Mouse (Mus musculus) limb, embryonic 10.5 days (tissue): ENCODE results near the gene Arhgef11. TPM values are rescaled to one million over a fixed set of nuclear protein-coding genes. Genes with fewer than 3 reads are reported as not detected.
A peak's percentile ranks its signal among the peaks of the same experiment; 100 is the strongest.

Source experiments
- DNase-seq: peaks from one replicate; pipeline ENCODE4 v3.0.0-alpha.2; 2017; ENCODE audit warnings: low spot score
- H3K27ac ChIP-seq: fragments of 300-500 bp; sonication (generic); 2 replicates; pipeline ENCODE4 v1.5.1; 2016; ENCODE audit warnings: mild to moderate bottlenecking
- H3K27me3 ChIP-seq: fragments of 300-500 bp; sonication (generic); 2 replicates; pipeline ENCODE4 v1.6.1; 2016; ENCODE audit warnings: low read depth, mild to moderate bottlenecking; ENCODE audit not compliant: poor library complexity, severe bottlenecking
- H3K36me3 ChIP-seq: fragments of 300-500 bp; sonication (generic); 2 replicates; pipeline ENCODE4 v1.6.1; 2016; ENCODE audit warnings: mild to moderate bottlenecking, moderate library complexity
- H3K4me1 ChIP-seq: fragments of 300-500 bp; sonication (generic); 2 replicates; pipeline ENCODE4 v1.6.1; 2016
- H3K4me3 ChIP-seq: fragments of 300-500 bp; sonication (generic); 2 replicates; pipeline ENCODE4 v1.5.1; 2016; ENCODE audit warnings: mild to moderate bottlenecking, moderate library complexity
- H3K9me3 ChIP-seq: fragments of 300-500 bp; sonication (generic); replicated peaks from 2 replicates; pipeline ENCODE4 v1.6.1; 2016; ENCODE audit warnings: mild to moderate bottlenecking
- WGBS: fragments of 180-500 bp; shearing (Covaris S2); methylation state at CpG from one replicate; pipeline ENCODE4 v1.1.7; 2016; 5-methylcytosine and 5-hydroxymethylcytosine counted together
- polyA plus RNA-seq: library from polyadenylated mRNA; unstranded; fragments of >200 nt; fragmentation: Nextera tagmentation; extraction: Ambion mirVana; gene quantifications from 2 replicates; pipeline ENCODE4 v1.2.1, GENCODE M21; 2016

Gene Arhgef11
- polyA plus RNA-seq, 1 experiment from 2014 or later = 19.5 TPM

- 81% methylated on average over 3 of the region's 3 CpGs for WGBS
- peaks cover 79% of the 10 kb centered on the region for H3K4me1 ChIP-seq
- no peak for DNase-seq
- H3K4me3 ChIP-seq = 0 out of 2 replicates have a peak overlapping the region, but pooled peaks have one; percentile 16
- H3K36me3 ChIP-seq = no peaks in the 10 kb centered on the region
- H3K27me3 ChIP-seq = peaks cover 23% of the 10 kb centered on the region
- no peaks in the 10 kb centered on the region for H3K9me3 ChIP-seq
- H3K27ac ChIP-seq = peak overlapping the region; percentile 87
Measured at GRCm38 (mm10) chr3:87766284-87766667, 148.9 kb downstream of the Arhgef11 start.

DNA sequence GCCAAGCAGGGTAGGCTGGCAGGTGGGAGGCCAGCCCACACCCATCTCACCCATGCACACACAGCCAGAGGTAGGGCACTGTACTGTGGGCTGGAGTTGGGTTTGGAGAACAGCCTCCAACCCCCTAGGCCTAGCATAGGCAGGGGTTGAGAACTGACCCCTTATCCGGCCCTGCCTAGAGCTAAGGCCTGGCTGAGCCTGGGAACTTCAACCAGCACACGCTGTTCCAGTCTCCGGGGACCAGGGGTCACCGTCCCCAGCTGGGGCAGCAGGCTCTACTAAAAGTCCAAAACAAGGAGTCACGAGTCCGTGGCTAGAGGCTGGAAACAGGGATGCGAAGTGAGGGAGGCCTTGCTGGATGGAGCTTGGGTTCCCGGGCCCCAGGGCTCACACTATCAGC is 150.4 kb downstream of the Arhgef11 start:
- Histone ChIP-seq H3K4me1 (peaks cover 65% of the 10 kb centered on the region), H3K27ac (peak overlapping the region; percentile 83), H3K4me3 (peak overlapping the region; percentile 58), H3K9me3 (no peaks in the 10 kb centered on the region), H3K27me3 (peaks cover 38% of the 10 kb centered on the region), H3K36me3 (no peaks in the 10 kb centered on the region)
- DNase-seq = no peak
- 78% methylated on average over 8 of the region's 8 CpGs for WGBS

DNA sequence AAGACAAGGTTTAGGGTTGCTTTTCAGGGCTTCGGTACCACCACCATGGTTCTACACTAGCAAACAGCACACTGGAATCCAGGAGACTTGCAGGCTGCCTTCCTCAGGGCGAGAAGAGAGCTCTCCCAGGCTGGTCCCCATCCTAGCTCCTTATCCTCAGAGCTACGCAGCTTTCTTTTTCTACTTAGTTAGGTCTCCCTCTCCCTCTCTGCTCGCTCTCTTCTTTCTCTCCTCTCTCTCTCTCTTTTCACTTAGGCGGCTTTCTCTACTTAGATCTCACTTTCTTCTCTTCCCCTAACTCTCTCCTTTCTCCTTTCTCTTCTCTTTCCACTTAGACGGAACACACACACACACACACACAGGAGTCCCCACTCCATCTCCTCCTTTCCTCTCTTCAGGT is 151.1 kb downstream of the Arhgef11 start:
- DNase-seq = no peak
- H3K4me1 ChIP-seq = peaks cover 58% of the 10 kb centered on the region
- H3K27me3 ChIP-seq = peaks cover 42% of the 10 kb centered on the region
- peak overlapping the region; percentile 58 for H3K4me3 ChIP-seq
- WGBS = 54% methylated on average over 6 of the region's 6 CpGs
- H3K27ac ChIP-seq = peak overlapping the region; percentile 83
- H3K36me3 ChIP-seq = no peaks in the 10 kb centered on the region
- no peaks in the 10 kb centered on the region for H3K9me3 ChIP-seq

DNA sequence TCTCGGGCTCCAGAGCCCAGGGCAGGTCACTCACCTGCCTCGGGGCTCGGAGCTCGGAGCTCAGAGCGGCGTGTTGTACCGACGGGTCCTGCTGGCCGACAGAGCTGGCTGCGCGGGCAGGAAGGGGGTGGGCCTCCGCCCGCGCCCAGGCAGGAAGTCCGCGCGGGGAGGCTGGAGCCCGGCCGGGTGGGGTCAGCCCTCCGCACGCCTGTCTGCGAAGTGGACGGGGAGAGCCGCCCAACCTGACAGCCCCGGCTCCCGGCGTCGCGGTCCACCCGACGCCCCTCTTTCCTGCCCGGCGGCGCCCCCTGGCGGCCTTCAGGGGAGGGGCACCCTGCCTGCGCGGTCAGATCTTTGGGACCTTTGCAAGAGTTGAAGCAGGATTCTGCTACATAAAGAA is 151.5 kb downstream of the Arhgef11 start:
- WGBS = 1% methylated on average over 37 of the region's 37 CpGs
- DNase-seq = peak; percentile 92

DNA sequence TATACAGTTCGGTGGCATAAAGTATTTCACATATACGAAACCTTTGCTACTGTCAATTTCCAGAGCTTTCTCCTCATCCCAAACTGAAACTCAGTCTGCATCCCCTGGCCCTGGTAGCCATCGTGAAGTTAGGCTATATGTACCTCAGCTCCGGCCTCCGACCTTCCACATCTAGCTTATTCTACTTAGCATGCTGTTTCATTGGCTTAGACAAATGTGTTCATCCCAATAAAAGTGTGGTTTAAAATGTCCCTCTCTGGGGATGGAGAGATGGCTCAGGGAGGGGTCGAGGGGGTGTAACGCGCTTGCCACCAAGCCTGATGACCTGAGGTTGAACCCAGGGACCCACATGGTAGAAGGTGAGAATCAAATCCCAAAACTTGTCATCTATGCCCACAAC is 152.1 kb downstream of the Arhgef11 start:
- H3K27me3 ChIP-seq = peaks cover 52% of the 10 kb centered on the region
- DNase-seq = no peak
- no peaks in the 10 kb centered on the region for H3K9me3 ChIP-seq
- H3K4me1 ChIP-seq = peaks cover 47% of the 10 kb centered on the region
- 79% methylated on average over 8 of the region's 8 CpGs for WGBS
- H3K4me3 ChIP-seq = no peak overlapping the region
- no peaks in the 10 kb centered on the region for H3K36me3 ChIP-seq
- H3K27ac ChIP-seq = no peak overlapping the region

More for the DNA sequence above, 151.5 kb downstream of the Arhgef11 start:
- peak overlapping the region; percentile 83 for H3K27ac ChIP-seq
- peaks cover 46% of the 10 kb centered on the region for H3K27me3 ChIP-seq
- no peaks in the 10 kb centered on the region for H3K36me3 ChIP-seq
- H3K4me3 ChIP-seq = peak overlapping the region; percentile 58
- H3K9me3 ChIP-seq = no peaks in the 10 kb centered on the region
- H3K4me1 ChIP-seq = peaks cover 54% of the 10 kb centered on the region

- H3K27me3 ChIP-seq = peaks cover 59% of the 10 kb centered on the region
- no peaks in the 10 kb centered on the region for H3K36me3 ChIP-seq
- H3K27ac ChIP-seq = no peak overlapping the region
- H3K4me3 ChIP-seq = no peak overlapping the region
- WGBS = 0% methylated on average over 4 of the region's 4 CpGs
- peak; percentile 66 for DNase-seq
- H3K4me1 ChIP-seq = peaks cover 39% of the 10 kb centered on the region
- H3K9me3 ChIP-seq = no peaks in the 10 kb centered on the region
Measured at GRCm38 (mm10) chr3:87770280-87770679, 152.9 kb downstream of the Arhgef11 start.

- Histone ChIP-seq H3K9me3 (no peaks in the 10 kb centered on the region), H3K36me3 (no peaks in the 10 kb centered on the region), H3K27ac (no peak overlapping the region), H3K4me1 (peaks cover 32% of the 10 kb centered on the region), H3K4me3 (no peak overlapping the region), H3K27me3 (peaks cover 67% of the 10 kb centered on the region)
- 60% methylated on average over 6 of the region's 6 CpGs for WGBS
- no peak for DNase-seq
Measured at GRCm38 (mm10) chr3:87771088-87771487, 153.7 kb downstream of the Arhgef11 start.

- Histone ChIP-seq H3K27me3 (peaks cover 77% of the 10 kb centered on the region), H3K9me3 (no peaks in the 10 kb centered on the region), H3K4me3 (no peak overlapping the region), H3K36me3 (no peaks in the 10 kb centered on the region), H3K27ac (no peak overlapping the region), H3K4me1 (peaks cover 22% of the 10 kb centered on the region)
- DNase-seq = no peak
- WGBS = 61% methylated on average over 23 of the region's 23 CpGs
Measured at GRCm38 (mm10) chr3:87778283-87778682, 160.9 kb downstream of the Arhgef11 start.

GRCm38 (mm10) chr3:87779086-87779485 is 161.7 kb downstream of the Arhgef11 start:
- 69% methylated on average over 2 of the region's 2 CpGs for WGBS
- H3K27me3 ChIP-seq = peaks cover 71% of the 10 kb centered on the region
- no peak overlapping the region for H3K27ac ChIP-seq
- H3K36me3 ChIP-seq = no peaks in the 10 kb centered on the region
- H3K4me1 ChIP-seq = peaks cover 22% of the 10 kb centered on the region
- no peaks in the 10 kb centered on the region for H3K9me3 ChIP-seq
- no peak overlapping the region for H3K4me3 ChIP-seq
- no peak for DNase-seq

DNA sequence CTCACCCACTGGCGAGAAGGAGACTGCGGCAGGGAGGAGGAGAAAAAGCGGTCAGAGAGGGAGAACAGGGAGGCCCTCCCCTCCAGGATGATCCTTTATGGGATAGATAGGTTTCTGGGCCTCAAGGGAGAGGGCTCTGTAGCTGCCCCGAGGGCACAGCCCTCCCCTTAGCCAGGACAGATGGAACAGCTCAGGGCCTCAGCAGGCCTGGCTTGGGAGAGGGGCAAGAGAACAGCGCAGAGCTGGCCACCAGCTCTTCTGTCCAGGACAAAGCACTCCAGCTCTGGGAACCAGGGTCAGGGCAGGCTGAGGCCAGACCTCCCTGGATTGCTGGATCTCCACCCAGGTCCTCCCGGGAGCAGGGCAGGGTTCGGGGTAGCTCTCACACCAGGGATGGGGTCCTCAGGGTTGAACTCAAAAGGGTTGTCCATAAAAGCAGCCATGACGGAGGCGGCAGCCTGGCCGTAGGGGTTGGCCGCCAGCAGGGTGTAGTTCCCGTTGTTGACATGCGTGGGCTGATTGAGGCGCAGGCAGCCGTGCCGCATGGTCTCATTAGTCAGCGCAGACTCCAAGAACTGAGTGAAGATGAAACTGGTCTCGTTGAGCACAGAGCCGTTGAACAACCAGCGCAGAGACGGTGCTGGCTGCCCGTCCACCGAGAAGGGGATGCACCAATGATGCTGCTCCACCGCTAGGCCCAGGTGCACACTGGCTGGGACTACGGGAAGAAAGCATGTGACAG is 166.1 kb downstream of the Arhgef11 start:
- H3K9me3 ChIP-seq = no peaks in the 10 kb centered on the region
- H3K27me3 ChIP-seq = peaks cover 33% of the 10 kb centered on the region
- no peak for DNase-seq
- H3K36me3 ChIP-seq = no peaks in the 10 kb centered on the region
- no peak overlapping the region for H3K4me3 ChIP-seq
- H3K4me1 ChIP-seq = peaks cover 9% of the 10 kb centered on the region
- H3K27ac ChIP-seq = 0 out of 2 replicates have a peak overlapping the region, but pooled peaks have one; percentile 37
- 88% methylated on average over 25 of the region's 25 CpGs for WGBS

DNA sequence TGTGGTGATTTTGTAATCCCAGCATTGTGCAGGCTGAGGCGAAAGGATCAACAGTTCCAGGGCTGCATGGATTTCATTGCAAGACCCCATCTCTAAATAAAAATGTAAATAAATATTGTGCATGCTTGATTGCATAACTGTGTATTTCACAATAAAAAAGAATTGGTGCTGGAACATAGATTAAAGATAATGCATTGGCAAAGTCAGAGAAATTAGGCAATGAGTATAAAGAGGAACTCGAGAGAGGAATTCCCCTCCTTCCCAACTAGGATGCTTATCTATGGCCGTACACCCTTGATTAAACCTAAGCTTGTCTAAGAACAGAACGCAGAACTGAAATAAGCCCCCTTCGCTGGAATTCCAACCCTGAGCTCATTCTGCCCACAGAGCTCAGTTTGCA is 167.8 kb downstream of the Arhgef11 start:
- no peak overlapping the region for H3K27ac ChIP-seq
- 89% methylated on average over 5 of the region's 5 CpGs for WGBS

DNA sequence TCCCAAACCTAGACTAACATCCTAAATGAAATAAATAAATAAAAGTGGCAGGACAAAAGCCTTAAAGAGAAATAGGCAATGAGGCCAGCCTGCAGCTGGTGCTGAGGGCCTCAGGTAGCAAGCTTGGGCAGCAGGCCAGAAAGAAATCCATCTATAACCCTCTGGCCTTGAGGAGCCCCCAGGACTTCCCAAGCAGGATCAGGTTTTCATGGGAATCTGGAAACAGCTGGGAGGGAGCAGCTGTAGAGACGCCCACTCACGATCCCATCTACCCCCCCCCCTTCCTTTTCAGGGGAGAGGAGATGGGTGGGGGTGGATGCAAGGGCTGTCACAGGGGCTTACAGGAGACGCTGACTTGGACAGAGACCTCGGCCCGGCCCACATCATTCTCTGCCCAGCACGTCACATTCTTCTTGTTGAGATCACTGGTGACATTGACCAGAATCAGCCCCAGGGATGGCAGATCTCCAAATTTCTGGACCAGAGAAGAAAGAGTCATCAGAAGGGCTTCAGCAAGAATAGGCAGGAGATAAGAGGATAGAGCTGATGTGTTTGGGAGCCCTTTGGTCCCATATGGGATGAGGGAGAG is 168.4 kb downstream of the Arhgef11 start:
- no peak for DNase-seq
- no peak overlapping the region for H3K27ac ChIP-seq
- WGBS = 72% methylated on average over 6 of the region's 6 CpGs
- H3K4me1 ChIP-seq = peaks cover 16% of the 10 kb centered on the region
- H3K9me3 ChIP-seq = no peaks in the 10 kb centered on the region
- peaks cover 28% of the 10 kb centered on the region for H3K27me3 ChIP-seq
- H3K36me3 ChIP-seq = no peaks in the 10 kb centered on the region
- H3K4me3 ChIP-seq = no peak overlapping the region

More for the DNA sequence above, 167.8 kb downstream of the Arhgef11 start:
- peaks cover 28% of the 10 kb centered on the region for H3K27me3 ChIP-seq
- H3K4me1 ChIP-seq = peaks cover 13% of the 10 kb centered on the region
- H3K4me3 ChIP-seq = no peak overlapping the region
- no peaks in the 10 kb centered on the region for H3K36me3 ChIP-seq
- DNase-seq = no peak
- H3K9me3 ChIP-seq = no peaks in the 10 kb centered on the region
